Mouse (Mus musculus) spleen, adult 2 months (tissue): ENCODE results near the gene Ncoa6. TPM values are rescaled to one million over a fixed set of nuclear protein-coding genes. Genes with fewer than 3 reads are reported as not detected.
A peak's percentile ranks its signal among the peaks of the same experiment; 100 is the strongest.

Source experiments
- DNase-seq, 2 experiments: peaks; one replicate each; pipeline versions ENCODE4 v3.0.0 to v3.0.0-alpha.2; 2012 to 2021; ENCODE audit warnings: low spot score in 2 of 2, low read depth in 1 of 2
- H3K27ac ChIP-seq: fragments of 200-500 bp; 2 replicates; pipeline ENCODE4 v1.5.1; 2012; ENCODE audit warnings: low read length, inconsistent platforms; ENCODE audit not compliant: insufficient read depth
- H3K27me3 ChIP-seq: fragments of 200-500 bp; 2 replicates; pipeline ENCODE4 v1.6.1; 2012; ENCODE audit warnings: mild to moderate bottlenecking, moderate library complexity, low read length, inconsistent platforms; ENCODE audit not compliant: control insufficient read depth, insufficient read depth
- H3K36me3 ChIP-seq: fragments of 200-500 bp; 2 replicates; pipeline ENCODE4 v1.6.1; 2012; ENCODE audit warnings: mild to moderate bottlenecking, low read length, inconsistent platforms; ENCODE audit not compliant: control insufficient read depth, insufficient read depth
- H3K4me1 ChIP-seq: fragments of 200-500 bp; 2 replicates; pipeline ENCODE4 v1.6.1; 2011; ENCODE audit warnings: inconsistent platforms; ENCODE audit not compliant: control insufficient read depth, insufficient read depth, insufficient read length
- H3K4me3 ChIP-seq: fragments of 200-500 bp; 2 replicates; pipeline ENCODE4 v1.5.1; 2011; ENCODE audit warnings: mild to moderate bottlenecking, inconsistent platforms; ENCODE audit not compliant: insufficient read depth, insufficient read length; ENCODE audit errors: extremely low read depth
- CTCF ChIP-seq: fragments of 200-500 bp; IDR thresholded peaks from 2 replicates; pipeline ENCODE4 v1.5.1; 2011; ENCODE audit warnings: mild to moderate bottlenecking, inconsistent platforms; ENCODE audit not compliant: insufficient read depth, insufficient read length, insufficient replicate concordance; ENCODE audit errors: extremely low read depth
- POLR2A ChIP-seq: fragments of 200-500 bp; IDR thresholded peaks from 2 replicates; pipeline ENCODE4 v1.6.1; 2011; ENCODE audit warnings: low read depth, low read length, inconsistent platforms
- WGBS: fragments of 180-500 bp; shearing (Covaris S2); methylation state at CpG from one replicate; pipeline ENCODE4 v1.1.7; 2018; 5-methylcytosine and 5-hydroxymethylcytosine counted together
- polyA plus RNA-seq: library from polyadenylated mRNA; depleted of rRNA; stranded (reverse); fragments of >200 nt; gene quantifications from 2 replicates; pipeline ENCODE4 v1.2.3, GENCODE M21; 2012

Gene Ncoa6
- polyA plus RNA-seq, 1 experiment: 41.8 TPM

- WGBS: 70% methylated on average over 4 of the region's 4 CpGs
- TF ChIP-seq CTCF (peak; percentile 66; the same call in 1 of the 2 replicates), POLR2A (no peak)
- peak; percentile 39 to 56 for DNase-seq
Measured at GRCm38 (mm10) chr2:155512479-155512878, 38.8 kb upstream of the Ncoa6 start.

GRCm38 (mm10) chr2:155507721-155508470, 34.2 kb upstream of the Ncoa6 start:
- no peak overlapping the region for H3K4me3 ChIP-seq
- H3K27ac ChIP-seq: no peak overlapping the region
- no peak for DNase-seq
- 80% methylated on average over 10 of the region's 10 CpGs for whole genome bisulfite sequencing
- TF ChIP-seq POLR2A (no peak), CTCF (no peak)
- H3K36me3 ChIP-seq: no peaks in the 10 kb centered on the region
- H3K27me3 ChIP-seq: no peaks in the 10 kb centered on the region
- no peaks in the 10 kb centered on the region for H3K4me1 ChIP-seq

More at GRCm38 (mm10) chr2:155512479-155512878, 38.8 kb upstream of the Ncoa6 start:
- Histone ChIP-seq H3K27ac (no peak overlapping the region), H3K36me3 (no peaks in the 10 kb centered on the region), H3K4me1 (peaks cover 11% of the 10 kb centered on the region), H3K4me3 (no peak overlapping the region), H3K27me3 (0 out of 2 replicates have a peak, but pooled peaks cover 2% of the 10 kb centered on the region)

- Histone ChIP-seq H3K4me1 (no peaks in the 10 kb centered on the region), H3K27me3 (no peaks in the 10 kb centered on the region), H3K4me3 (no peak overlapping the region), H3K36me3 (no peaks in the 10 kb centered on the region), H3K27ac (no peak overlapping the region)
- WGBS: 92% methylated on average over 9 of the region's 9 CpGs
- no peak for TF ChIP-seq POLR2A
- no peak for TF ChIP-seq CTCF
- DNase-seq: no peak
Measured at GRCm38 (mm10) chr2:155505811-155506210, 32.1 kb upstream of the Ncoa6 start.

GRCm38 (mm10) chr2:155504440-155505355, 31.0 kb upstream of the Ncoa6 start:
- DNase-seq: no peak
- Histone ChIP-seq H3K36me3 (no peaks in the 10 kb centered on the region), H3K4me1 (no peaks in the 10 kb centered on the region), H3K27me3 (no peaks in the 10 kb centered on the region), H3K4me3 (no peak overlapping the region), H3K27ac (no peak overlapping the region)
- 51% methylated on average over 13 of the region's 13 CpGs for whole genome bisulfite sequencing
- TF ChIP-seq POLR2A: no peak

GRCm38 (mm10) chr2:155502596-155502995, 28.9 kb upstream of the Ncoa6 start:
- Histone ChIP-seq H3K27me3 (no peaks in the 10 kb centered on the region), H3K4me1 (no peaks in the 10 kb centered on the region), H3K36me3 (no peaks in the 10 kb centered on the region), H3K27ac (no peak overlapping the region), H3K4me3 (no peak overlapping the region)
- no peak for DNase-seq
- WGBS: 68% methylated on average over 7 of the region's 7 CpGs
- TF ChIP-seq CTCF: no peak
- no peak for TF ChIP-seq POLR2A

GRCm38 (mm10) chr2:155490998-155491397, 17.3 kb upstream of the Ncoa6 start:
- no peaks in the 10 kb centered on the region for H3K4me1 ChIP-seq
- TF ChIP-seq POLR2A (no peak), CTCF (no peak)

More at GRCm38 (mm10) chr2:155490998-155491397, 17.3 kb upstream of the Ncoa6 start:
- no peaks in the 10 kb centered on the region for H3K27me3 ChIP-seq
- no peak overlapping the region for H3K4me3 ChIP-seq
- H3K27ac ChIP-seq: no peak overlapping the region
- WGBS: 83% methylated on average over 6 of the region's 6 CpGs
- DNase-seq: no peak
- no peaks in the 10 kb centered on the region for H3K36me3 ChIP-seq
